Mouse (Mus musculus) right cerebral cortex, postnatal 14 days (tissue): ENCODE results near the gene Kif13a.
A peak's percentile ranks its signal among the peaks of the same experiment; 100 is the strongest.

Experiments
- DNase-seq: peaks from one replicate; pipeline ENCODE4 v3.0.0; 2022

Kif13a gene

DNA sequence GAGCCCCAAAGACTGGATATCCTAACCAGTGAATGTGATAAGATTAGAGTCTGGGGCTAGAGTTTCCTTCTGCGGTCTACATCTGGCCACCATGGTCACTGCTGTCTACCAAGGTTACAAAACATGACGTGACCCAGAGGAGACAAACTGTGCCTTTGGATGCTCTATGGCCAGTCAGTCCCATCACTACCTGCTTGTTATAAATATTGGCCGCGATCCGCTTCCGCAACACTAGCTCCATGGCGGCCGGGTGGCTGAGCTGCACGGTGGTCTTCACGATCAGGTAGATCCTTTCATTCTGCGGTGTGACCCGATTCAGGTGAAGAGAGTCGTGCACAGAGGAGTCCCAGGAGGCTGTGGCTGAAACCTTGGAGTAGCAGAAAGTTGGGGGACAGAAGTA lies 157.1 kb downstream of the Kif13a start:
- DNase-seq = no peak

DNA sequence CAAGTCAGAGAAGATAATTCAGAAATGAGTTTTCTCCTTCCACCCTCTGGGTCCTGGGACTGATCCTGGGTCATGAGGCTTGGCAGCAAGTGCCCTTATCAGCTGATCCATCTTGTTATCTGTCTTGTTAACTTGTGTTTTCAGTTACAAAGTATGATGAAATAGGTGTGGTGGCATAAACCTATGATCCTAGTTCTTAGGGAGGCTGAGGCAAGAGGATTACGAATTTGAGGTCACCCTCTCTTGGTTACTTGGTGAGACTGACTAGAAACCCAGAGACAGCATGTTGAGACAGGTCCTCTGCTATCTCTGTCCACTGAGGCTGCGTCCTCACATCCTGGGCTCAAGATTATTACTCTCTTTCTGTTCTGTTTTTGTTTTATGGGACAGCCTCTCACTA lies 164.3 kb downstream of the Kif13a start:
- no peak for DNase-seq

DNA sequence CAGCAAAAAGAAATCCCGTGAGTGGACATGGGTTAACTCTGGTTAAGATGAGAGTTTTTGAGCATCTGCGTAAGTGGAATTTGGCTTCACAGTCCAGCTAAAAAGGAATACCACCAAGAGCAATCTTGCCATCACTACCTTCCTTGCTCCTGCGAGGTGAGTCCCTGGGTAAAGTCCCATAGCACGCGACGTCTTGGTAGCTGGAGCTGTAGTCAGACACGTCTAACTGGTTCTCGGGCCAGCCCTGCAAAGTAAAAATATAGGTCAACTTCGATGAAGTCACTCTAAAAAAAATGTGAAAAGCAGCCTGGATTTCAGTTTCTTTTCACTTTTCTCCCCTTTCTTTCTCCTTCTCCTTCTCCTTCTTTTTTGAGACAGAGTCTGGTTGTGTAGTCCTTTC lies 166.5 kb downstream of the Kif13a start:
- DNase-seq = no peak

DNA sequence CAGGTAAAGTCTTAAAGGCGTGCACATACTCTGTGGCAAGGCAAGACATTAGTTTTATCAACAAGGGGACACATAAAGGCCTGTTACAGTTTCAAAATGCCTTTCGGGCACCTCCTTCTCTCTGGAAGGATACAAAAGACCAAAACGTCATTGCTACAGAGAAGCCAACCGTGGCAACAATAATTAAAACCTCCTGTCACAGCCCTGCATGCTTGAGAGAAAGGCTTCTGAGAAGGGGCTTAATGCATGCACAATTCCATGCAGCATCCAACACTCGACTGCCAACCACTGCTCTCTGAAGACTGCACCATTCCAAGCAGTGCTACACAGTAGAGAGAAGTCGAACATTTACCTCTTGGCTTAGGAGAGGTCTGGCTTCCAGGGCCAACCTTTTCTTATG lies 168.7 kb downstream of the Kif13a start:
- no peak for DNase-seq

DNA sequence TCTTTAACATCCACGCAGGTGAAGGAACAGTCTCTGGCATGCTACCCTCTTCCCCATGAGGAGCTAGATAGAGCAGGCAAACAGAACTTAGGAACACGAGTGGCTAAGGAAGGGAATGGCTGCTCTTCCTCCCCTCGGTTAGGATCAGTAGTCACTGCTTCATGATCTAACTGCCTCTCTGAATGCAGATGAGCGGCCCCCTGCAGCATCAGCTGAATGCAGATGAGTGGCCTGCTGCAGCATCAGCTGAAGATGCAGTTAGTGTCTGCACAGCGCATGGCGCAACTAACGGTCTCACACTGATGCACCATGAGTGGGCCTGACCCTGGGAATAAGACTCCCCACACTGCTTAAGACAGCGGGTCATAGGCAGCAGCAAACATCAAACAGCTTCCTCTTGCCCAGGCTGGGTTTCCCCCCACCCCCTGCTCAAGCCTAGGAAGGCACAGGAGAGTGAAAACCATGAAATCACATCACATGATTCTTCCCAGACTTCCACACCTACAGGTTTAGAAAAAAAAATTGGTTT lies 170.3 kb downstream of the Kif13a start:
- DNase-seq = no peak

DNA sequence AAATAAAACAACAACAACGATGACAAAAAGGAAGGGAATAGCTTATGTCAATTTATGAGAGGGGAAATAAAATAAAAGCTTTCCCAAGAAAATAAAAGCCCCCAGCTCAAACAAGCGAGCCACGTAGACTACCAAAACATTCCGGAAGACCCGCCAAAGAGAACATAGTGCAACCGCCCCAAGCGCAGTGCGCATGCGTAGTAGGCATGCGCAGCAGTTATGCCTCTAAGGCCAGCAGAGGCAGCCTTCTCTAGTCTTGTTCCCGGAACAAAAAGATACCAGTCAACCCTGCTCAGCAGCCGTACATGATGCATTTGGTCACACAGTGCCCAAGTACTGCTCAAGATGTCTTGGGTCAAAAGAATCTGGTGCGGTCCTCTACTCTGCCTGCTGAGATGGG lies 171.0 kb downstream of the Kif13a start:
- DNase-seq = no peak

DNA sequence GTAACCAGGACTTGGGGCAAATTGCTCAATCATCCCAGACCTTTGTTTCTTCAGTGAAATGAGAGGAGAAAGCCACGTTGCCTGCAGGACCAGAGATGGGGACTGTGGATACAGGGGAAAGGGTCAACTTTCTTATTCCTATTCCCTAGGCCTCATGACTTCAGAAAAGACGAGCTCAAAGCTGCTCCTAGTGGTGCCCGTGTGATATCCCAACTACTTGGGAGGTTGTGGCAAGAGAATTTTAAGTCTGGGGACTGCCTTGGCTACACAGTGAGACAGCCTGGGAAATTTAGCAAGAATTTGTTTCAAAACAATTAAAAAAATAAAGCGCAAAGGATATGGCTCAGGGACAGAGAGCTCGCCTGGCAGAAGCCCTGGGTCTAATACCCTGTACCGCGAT lies 171.7 kb downstream of the Kif13a start:
- DNase-seq = no peak

DNA sequence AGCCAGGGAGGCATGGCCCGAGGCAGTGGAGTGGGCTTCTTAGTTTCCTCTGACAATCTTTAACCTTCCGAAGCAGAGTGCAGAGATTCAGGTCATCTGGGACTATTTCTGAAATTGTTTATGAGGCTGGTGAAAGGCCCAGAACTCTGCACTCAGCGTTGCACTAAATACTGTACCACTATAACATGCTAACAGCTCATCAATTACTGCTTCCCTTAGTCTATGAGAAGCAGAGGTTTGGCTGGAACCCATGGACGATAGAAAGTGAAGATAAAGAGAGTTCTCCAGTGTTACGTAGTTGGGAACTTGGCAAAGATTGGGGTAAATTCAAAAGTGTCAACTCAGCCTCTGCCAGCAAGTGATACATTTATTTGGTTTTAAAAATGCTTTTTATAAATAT lies 176.4 kb downstream of the Kif13a start:
- DNase-seq = no peak

DNA sequence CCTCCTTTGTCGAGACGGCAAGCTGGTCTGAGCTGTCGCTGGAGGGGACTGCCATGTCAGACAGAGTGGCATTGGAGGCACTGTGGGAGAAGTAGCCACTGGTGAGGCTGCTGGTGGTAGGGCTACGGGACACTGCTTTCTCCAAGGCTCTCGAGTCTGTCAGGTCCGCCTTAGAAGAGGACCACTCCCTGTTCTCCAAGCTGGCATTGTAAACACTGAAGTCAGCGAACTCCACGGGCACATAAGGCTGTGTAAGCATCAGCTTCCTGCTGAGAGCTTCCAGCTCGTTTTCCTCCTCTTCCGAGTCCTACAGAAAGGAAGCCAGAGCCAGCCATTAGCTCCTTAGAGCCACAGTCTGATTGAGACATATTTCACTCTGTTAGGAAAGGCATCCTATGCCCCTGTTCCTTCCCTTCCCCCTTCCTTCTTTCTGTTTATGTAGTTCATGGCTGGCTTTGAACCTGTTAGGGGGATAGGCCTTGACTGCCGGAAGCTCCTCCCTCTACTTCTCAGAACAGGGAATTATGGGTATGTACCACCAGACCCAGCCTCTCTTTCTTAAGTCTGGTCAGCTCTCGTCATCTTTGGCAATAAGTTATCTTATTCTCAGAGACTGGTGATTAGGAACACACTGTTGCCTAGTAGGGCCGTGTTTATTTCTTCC lies 177.0 kb downstream of the Kif13a start:
- no peak for DNase-seq

DNA sequence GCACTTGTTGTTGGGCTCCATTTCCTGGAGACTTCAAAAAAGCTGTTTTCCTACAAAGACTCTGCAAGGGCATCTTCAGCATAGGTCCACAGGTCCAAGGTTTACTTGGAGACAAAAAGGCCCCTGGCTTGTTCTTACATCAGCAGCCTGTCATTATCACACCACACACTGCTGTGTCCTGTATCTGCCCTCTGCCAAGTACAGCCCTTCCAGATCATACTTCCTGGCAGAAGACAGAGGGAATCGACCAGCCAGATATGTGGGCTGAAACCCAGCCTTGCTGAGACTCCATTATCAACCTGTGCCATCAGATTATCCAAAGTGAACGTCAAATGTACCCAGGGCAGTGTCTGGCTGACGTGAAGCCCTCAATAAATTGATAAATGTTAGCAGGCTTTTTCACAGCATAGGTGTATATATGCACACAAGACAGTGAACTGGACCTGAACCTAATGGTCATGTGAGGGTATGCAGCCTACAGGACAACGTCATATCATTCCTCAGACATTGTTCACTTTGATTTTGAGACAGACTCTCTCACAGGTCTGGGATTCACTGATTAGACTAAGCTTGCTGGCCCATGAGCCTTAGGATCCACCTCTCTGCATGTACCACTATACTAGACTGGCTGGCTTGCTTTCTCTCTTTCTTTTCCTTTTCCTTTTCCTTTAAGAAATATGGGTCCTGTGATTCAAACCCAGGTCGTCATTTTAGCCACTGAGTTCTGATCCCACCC lies 181.4 kb downstream of the Kif13a start:
- no peak for DNase-seq

DNA sequence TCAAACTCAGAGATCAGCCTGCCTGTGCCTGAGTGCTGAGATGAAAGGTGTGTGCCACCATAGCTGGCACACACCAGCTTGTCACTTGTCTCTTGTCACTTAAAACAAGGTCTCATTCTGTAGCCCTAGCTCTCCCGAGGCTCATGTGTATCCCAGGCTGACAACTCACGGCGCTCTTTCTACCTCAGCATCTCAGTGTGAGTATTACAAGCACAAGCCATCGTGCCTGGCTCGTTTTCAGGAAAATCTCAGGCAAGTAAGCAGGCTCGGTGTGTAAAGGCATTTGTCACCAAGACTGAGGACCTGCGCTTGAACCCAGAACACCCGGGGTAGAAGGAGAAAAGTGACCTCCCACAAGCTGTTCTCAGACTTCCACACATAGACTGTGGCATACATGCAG lies 185.8 kb downstream of the Kif13a start:
- no peak for DNase-seq

DNA sequence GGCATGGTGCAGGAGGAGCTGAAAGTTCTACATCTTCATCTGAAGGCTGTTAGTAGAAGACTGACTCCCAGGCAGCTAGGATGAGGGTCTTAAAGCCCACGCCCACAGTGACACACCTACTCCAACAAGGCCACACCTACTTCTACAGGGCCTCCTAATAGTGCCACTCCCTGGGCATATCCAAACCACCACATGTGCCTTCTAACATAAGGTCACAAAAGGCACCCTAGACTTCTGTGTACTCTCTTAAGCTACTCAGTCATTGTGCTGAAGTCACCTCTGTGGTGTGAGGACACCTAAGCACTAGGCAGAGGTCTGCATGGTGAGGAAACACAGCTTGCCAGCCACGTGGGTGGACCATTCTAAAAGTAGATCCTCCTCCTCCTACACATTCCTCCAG lies 187.3 kb downstream of the Kif13a start:
- no peak for DNase-seq

DNA sequence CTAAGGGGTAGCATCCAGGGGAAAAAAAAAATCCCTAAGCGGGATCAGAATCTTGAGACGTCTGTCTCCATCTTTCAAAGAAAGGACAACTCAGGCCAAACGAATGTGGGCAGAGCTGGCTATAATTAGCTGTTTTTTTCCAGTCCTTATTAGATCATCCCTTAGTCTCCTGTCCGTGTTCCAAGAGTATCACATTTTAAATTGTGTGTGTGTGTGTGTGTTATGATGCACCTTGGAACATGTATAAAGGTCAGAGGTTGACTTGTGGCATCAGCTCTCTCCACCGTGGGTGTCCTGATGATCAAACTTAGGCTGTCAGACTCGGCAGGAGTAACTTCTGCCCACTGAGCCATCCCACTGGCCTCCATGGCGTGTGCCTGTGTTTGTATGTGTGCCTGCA lies 190.2 kb downstream of the Kif13a start:
- no peak for DNase-seq

DNA sequence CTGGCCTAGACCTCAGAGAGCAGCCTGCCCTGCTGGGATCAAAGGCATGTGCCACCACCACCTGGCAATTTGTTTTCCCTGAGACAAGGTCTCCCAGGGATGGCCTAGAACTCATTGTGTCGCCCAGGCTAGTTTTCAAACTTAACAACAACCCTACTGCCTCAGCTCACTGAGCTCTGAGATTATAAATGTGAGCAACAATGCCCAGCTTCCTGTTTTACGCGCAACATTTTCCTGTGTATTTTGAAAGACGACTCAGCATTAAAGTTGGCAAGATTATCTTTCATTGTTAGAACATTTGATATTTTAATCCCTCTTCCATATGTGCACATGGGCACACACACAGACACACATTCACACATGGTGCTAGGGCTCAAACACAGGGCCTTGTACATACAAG lies 192.2 kb downstream of the Kif13a start:
- DNase-seq = no peak

DNA sequence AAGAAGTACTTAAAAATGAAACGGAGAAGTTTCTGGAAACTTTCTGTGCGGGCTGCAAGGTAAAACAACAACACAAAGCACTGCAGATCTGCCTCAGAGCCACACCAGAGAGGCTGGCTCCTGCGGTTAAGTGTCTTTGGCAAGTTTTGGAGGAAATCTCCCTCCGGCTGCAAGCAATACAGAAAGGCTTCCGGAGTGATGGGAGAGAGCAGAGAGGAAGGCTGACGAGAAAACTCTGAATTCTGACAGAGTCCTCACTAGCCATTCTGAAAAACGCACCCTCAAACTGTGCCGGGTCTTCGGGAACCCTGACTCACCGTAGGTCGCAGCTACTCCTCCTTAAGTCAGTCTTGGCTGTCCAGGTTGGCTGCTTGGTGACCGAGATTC lies 193.2 kb downstream of the Kif13a start:
- no peak for DNase-seq

DNA sequence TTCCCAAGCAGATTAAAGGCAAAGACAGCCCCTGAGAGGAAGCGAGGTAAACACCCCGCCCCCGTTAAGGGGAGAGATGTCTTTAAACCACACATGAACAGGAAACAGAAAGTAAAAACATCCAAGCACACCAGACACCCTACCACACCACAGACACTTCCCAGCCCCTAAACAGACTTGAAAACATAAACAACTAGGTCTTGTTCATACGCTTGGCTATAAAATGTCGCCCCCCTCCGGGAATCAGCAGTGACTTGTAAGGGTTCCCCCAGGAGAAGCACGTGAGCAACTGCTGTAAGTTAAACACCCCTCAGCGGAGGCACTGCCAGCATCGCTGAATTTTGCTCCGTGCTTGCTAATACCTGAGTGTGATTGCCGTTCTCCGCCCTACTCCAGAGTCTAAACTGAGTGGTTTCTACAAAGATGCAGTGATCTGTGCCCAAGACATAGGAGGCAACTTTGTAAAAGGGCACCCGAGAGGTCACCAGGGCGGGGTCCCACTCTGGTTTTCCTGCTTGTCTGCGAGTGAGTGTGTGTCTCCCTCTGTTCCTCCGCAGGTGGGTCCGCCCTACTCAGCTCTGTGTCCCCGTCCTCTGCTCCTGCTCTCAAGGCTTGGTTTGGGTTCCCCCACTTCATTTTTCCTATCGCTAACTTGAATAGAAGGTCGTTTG lies 193.7 kb downstream of the Kif13a start:
- peak; percentile 21 for DNase-seq

DNA sequence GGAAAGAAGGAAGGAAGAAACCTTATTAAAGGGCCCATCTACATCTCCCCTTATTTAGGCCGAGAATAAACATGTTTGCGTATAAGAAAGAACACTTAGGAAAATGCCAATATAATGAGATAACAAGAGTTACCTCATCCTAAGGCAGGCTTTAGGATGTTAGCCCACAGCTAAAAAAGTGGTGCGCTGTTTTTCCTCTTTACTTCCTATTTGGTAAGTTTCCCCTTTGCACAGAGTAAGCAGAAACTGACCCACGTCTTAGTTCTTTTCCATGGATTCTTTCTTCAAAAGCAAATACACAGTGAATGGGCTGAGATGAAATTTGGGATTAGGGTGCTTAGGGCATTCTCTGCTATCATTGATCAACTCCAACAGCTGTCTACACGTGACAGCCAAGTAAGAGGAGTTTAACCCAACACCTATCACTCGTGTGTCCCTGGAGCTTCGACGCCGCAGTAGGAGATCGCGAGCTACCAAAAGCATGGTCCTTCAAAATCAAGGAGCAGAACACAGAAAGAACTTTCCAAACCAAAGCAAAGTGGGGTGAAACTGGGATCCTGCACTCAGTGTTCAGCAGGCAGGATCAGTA lies 194.4 kb downstream of the Kif13a start:
- DNase-seq = no peak

DNA sequence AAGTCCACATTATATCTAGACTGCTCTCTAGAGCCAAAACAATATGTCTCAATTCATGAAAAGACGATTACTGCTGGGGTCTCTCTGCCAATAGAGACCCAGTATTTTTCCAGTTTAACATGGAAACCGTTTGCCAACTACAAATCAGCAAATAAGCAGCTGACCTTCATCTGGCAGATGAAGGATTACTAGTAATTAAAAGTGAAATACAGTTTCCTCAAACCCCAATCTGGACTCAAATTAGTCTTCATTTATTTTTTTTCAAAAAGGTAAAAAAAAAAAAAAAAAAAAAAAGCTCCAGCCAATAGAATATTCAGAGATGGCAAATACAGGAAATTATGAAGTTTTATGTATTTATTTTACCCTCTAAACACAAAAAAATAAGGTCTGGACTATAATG lies 199.7 kb downstream of the Kif13a start:
- no peak for DNase-seq

DNA sequence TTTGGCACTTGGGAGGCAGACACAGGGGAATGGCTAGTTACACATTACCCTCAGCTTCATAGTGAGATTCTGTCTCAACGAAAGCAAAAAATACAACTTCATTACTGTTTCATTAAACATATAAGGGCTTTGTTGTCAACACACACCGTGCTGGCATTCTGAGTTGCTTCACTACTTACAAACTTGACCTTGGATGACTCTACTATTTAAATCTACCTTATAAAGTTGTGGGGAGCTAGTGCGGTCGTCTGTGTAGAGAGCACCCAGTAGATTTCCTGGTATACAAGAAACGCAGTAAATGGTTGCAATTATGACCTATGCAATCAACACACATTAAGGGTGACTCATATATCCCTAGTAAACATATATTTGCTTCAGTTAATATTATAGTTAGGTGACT lies 201.3 kb downstream of the Kif13a start:
- DNase-seq = no peak

DNA sequence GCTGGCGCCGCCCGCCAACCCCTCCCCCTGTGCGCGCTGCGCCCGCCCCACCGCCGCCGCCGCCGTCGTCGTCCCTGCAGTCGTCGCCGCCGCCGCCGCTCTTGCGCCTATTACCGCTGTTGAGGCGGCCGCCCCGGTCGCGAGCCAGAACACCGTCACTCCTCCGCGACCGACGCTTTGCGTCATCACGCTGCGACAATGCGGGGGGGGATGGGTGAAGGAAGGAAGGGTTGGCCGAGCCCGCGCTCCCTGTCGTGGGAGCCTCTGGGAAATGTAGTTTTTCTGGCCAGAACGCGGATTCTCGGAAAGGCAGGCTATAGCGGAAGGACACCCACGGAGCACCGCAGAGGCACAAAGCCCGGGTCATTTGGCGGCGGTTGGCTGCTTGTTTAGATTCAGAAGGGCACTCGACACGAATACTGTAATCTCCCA lies 201.8 kb downstream of the Kif13a start, which contains the start of gene Nup153:
TSS of gene Nup153 (minus strand) at position 104 of the 432 bp plus-strand sequence.
- DNase-seq = peak; percentile 99

DNA sequence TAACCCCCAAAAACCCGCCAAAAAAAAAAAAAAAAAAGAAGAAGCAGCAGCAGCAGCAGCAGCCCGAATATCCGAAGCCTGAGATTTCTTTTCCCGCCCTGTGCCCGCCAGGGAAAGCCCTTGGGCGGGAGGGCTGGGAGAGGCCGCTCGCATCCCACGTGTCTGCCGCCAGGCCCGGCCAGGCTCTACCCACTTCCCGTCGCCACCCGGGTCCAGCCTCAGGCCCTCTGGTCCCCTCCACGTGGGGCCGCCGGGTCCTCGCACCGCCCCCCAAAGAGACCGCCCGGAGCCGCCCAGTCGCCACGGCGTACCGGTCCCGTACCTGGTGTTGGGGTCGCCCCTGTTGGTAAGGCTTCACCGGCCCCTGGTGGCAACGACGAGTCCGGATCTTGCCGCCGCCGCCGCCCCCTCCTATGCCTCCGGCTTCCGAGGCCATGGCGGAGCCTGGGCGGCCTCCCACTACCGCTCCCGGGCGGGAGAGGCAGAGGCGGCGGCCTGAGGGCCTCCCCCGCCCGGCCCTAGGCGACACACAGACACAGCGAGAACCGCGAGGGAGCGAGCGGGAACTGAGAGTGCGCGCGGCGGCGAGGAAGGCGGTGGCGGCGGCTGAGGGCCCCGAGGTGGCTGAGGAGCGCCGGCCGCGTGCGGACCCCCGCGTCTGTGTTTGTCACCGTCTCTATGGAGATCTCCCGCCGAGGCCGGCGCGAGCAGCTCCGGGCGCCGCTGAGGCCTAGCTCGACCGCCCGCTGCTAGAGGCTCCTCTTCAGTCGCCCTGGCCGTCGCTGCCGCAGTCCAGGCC lies 202.4 kb downstream of the Kif13a start:
- peak; percentile 55 for DNase-seq

DNA sequence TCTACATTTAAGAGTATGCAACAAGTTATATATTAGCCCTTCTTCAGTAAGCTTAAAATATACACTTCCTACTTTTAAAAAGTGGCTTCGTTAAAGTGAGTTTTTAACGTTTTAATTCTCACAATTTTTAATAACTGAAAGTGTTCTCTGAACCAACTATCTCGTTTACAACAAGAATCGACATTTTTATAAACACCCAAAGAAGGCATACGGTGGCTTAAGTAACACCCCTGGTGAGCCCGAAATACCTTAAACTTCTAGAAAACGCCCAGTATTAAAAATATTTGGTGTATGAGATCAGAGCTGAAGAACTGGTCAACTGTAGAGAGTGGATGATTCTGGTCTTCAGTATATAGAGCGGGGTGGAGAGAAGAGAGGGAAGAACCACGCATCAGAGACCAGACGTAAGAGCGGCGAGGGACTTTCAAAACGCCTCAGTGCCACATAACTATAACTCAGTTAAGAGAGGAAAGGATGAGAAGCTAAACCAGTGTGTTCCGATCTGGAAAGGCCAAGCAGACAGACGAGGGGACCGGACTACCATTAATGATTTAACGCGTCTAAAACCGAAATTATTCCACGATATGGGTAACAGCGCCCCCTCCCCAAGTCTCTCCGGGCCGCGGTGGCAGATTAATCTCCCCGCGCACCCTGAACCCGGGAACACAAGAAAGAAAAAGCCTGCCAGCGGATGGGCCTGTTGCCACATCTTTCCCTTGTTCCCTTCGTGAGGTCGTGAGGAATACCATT lies 203.2 kb downstream of the Kif13a start:
- peak; percentile 18 for DNase-seq
